Mouse (Mus musculus) T-helper 2 cell (primary cell): ENCODE measurements around the gene Hat1.
"Not testable (repeated sequence)": the region's sequence is repeated elsewhere in the genome, so short reads cannot be mapped to it uniquely, and the experiment has no call there.

Experiments used
- in situ Hi-C: fragments of 300-600 bp; cut with MboI, MseI; formaldehyde crosslinking; loops from one replicate; pipeline ENCODE4 v1.15.1; 2025; ENCODE audit warnings: high pct_unique_total_duplicates

Gene Hat1

DNA sequence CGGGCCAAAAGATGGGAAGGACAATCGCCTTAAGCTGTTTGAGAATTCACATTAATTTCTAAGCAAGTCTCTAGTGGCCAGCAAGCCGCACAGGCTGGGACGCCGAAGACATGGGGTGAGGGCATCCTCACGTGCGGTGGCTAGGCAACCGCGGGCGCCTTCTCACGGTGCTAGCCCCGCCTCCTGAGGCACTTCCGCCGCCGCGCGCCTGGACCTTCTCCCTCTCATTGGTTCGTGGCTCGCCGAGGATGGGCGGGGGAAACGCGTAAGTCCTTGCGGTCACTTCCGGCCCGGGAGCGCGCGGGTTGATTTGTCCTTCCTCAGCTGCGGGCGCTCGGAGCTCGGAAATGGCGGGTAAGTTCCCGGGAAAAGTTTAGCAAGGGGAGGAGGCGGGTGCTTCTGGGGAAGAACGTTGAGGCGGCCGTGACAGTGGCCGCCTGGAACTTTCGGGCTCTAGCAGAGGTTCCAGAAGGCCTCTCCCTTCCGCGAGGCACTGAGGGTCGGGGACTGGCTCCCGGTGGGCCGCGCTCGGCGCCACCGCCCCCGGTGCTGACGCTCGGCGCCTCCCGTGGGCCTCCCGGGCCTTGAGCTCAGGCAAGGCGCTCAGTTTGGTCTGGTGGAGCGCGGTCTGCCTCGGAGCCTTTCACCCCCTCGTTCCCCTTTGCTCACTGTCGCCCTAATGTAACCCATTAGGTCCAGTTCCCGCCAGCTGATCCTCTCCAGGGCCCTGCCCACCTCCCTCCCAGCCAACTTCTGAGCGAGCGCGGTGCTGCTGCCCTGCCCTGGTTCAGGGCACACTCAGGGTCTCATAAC, at the start of gene Hat1:
Gene Hat1, plus strand, starts transcription at position 8 of the 813 bp plus-strand sequence.
- in situ Hi-C loops: no loop called here

DNA sequence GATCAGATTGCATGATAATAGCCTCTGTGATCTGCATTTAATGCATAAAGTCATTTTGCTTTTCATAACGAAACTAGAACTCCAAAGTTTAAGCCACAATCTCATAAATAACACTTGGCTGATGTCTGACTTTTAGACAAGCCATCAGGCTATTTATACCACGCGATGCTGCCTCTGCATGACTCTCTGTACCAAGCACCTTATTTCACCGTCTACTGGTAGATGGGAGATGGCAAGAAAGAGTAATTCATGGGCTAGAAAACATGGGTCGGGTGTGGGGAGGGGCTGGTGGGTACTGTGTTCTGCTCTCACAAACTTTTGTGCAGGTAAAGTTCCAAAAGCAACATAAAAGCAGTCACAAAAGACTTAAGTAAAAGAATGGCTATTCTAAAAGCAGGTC, 48.6 kb upstream of the Hat1 start:
- in situ Hi-C loops: no loop called here

DNA sequence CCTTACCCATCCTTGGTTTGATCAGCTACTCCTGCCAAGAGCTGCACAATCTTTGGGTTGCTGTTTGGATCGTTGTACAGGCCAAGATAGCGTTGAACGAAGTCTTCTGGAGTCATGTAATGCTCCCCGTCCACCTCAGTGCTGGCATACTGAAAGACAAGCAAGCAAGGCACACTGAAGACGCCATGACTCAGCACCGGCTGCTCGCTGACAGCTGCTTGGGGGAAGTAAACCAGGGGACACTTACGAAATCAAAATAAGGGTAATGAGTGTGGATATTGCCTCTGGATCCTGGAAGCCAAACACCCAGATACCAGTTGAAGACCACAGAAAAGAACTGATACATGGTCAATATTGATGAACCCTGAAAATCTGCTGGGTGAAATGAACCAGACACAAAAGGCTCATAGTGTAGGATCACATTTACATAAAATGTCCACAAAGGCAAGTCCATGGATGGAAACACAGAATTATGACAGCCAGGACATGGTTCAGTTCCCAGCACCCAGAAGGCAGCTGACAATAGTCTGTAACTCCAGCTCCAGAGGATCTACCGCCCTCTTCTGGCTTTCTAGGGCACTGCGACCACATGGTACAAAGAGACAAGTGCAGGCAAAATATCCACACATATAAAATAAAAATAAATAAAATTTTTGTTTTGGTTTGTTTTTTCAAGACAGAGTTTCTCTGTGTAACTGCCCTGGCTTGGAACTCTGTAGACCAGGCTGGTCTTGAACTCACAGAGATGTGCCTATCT, 44.7 kb upstream of the Hat1 start:
- in situ Hi-C loops: no loop called here

DNA sequence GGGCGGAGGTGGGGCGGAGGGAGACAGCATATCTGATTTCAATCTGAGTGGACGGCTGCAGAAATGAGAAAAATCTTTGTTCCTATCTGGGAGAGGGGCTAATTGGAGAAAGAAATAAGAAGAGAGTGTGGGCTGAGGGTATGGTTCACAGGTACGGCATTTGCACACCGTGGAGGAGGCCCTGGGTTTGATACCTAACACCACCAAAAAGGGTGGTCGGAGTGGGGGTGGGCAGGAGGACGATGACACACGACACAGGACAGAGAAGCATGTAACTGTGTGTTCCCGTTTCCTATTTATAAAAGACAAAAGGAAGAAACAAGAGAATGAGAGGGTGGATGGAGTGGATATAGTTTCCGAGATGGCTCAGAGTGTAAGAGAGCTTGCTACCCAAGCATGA, 41.6 kb upstream of the Hat1 start:
- in situ Hi-C loops: no loop called here

DNA sequence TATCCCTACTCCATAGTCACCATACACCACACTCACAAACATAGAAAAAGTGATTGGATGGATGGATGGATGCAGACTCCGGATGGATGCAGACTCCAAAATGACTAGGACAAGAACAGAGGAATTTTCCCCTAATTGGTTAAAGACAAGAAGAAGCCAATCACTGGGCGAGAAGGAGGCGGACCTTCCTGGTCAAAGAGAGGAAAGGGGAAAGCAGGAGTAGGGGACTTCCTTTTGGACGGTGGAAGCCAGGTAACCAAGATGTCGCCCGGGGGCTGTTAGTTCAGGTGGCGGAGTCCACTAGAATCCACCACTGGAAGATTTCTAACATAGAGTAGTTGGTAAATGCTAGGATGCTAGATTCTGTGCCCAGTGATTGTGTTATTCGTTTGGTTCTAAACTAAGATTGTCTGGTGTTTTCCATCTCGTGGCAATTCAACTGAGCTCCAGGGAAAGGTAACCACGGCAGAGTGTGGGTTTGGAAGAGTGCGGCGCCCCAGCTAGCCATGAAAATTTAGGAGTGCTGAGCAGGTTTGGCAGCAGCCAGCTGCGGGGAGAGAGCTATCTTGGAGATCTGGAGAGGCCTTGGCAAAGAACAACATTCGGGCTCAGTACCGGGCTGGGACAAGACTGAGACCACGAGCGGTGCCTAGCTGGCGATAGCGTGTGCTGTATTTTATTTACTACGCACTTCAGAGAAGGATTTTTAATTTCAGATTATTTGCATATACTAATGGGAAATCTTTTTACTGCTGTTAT, 40.8 kb upstream of the Hat1 start:
- in situ Hi-C loops: no loop called here

DNA sequence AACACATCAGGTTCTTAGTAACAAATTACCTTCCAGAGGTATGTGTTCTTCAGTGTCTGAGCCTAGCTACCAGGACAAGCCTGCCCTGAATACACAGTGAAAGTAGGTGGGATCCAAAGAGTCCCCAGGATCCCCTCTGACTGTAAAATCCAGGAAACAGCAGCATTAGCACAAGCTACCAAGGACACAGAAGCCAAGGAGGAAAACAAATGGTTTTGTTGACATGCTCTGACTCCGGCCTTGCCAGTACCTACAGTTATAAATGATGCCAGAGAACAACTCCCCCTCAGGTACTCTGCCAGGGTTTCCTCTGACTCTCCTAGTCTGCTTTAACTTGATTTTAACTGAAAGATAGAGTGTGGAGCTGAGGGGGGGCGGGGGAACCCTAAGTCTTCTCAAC, 39.2 kb upstream of the Hat1 start:
- in situ Hi-C loops: no loop called here

DNA sequence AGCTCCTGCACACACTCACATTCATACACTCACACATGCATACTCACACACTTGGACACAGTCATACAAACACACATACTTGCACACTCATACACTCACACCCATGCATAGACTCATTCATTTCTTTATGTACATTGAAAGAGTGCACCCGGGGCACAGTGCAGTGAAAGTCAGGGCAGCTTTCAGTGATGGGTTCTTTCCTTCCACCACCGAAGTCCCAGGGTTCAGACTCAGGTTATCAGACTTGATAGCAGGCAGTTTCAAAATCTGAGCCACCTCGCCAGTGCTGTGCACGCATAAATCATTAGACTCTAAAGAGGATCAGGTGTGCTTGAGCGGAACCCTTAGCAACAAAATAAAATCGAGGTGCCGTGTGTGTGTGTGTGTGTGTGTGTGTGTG, 38.6 kb upstream of the Hat1 start:
- in situ Hi-C loops: loop anchor here (5.0 kb wide), 1 partner anchor 88 kb away; no protein-coding TSS in a partner anchor

DNA sequence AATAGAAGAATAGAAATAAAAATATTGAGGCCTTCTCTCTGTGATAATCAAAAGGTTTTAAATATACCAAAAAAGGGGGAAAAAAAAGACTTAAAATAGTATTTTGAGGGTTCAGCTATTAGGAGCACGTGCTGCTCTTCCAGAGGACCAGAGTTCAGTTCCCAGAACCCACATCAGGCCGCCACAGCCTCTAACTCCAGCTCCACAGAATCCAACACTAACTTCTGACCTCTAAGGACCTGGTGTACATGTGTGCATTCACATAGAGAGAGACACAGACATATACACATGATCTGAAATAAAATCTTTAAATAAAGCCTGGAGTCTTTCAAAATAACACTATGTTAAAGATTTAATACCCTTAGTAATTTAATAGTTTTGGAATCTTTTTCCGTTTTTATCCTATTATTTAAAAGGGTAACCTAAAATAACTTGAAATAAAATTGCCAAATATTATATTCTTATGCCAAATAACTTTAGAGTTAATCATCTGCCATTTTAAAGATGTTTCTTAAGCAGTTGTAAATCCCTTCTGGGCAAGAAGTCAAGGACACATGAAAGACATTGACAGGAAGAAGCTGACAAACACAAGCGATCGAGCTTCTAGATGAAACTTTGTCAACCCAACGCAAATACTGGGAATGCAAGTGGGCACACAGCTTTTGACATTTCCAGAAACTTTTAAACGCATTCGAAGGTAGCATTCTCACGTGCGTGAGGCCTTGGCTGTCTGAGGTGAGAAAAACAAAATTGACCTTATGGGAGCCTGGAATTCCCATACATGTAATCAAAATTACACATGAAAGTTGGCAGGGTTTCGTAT, 37.6 kb upstream of the Hat1 start:
- in situ Hi-C loops: loop anchor here (5.0 kb wide), 1 partner anchor 89 kb away; no protein-coding TSS in a partner anchor

DNA sequence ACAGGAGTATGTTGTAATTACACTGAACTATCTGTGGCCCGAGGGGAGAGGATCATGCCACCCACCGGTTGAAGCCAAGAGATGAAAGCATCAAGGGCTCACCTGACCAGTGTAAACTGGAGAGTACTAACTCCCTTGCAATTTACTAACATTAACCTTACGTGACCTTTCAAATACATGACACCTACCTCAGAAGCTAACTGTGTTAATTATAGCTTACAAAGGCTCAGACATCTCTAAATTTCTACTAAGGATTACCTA, 37.1 kb upstream of the Hat1 start:
- in situ Hi-C loops: loop anchor here (5.0 kb wide), 1 partner anchor 89 kb away; no protein-coding TSS in a partner anchor

DNA sequence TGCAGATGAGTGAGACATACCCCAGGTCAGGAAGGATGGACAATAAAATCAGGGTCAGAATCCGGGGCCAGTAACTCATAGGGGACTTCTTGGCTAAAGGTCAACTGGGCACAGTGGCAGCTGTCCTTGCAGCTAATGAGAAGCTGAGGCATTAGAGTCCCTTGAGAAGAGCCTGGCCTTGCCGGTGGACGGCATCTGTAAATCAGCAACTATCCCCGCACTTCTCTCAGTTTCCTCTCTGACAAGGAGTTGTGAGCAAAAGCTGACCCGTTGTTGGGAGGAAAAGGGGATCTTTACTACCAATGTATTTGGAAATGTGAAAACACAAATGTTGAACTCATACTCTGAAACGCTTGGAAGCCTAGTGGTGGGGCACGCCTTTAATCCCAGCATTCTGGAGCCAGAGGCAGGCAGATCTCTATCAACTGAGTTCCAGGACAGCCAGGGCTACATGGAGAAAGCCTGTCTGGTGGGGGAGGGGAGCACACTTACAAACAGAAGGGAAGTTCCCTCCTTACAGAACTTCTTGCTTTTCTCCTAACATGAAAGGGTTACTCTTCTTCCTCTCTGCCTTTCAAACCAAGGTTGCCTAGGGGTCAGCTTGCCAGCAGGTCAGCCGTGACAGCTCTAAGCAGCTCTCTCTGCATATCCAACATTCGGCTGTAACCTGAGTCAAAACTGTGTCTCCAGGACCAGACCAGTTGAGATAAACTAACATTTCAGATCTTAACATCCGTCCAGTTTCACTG, 35.3 kb upstream of the Hat1 start:
- in situ Hi-C loops: loop anchor here (5.0 kb wide), 1 partner anchor 91 kb away; no protein-coding TSS in a partner anchor

DNA sequence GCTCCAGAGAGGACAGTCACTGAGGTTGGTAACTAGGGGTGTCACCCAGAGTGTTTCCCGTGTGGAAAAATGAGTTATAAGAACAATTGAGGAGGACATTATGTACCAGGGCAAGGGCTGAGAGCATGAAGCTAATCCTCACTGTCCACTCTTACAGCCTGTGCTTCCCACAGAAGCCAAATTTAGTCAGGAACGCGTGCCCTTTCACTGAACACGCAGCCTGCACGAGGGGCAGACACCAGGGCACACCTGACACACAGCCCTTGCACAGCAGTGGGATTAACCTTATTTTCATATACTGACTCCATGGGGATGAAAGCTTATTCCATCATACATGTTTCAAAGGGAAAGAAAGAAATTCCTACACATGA, 34.7 kb upstream of the Hat1 start:
- in situ Hi-C loops: loop anchor here (5.0 kb wide), 1 partner anchor 92 kb away; no protein-coding TSS in a partner anchor

DNA sequence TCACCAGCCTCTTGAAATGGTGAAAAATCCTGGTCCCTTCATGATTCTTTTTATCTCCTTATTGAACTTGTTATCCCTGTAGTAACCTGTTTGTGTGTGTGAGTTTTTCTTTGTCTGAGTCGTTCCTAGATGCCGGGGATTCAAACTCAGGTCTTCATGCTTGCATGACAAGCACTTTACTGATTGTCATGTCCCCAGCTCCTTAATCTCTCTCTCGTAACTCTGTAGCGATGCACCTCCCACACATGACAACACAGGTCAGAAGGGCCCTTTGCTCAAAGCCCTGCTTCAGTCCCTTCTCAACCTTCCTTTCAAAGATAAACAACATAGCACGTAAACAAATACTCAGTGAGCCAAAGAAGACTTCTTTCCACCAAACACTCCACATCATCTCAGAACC, 30.4 kb upstream of the Hat1 start:
- in situ Hi-C loops: no loop called here

DNA sequence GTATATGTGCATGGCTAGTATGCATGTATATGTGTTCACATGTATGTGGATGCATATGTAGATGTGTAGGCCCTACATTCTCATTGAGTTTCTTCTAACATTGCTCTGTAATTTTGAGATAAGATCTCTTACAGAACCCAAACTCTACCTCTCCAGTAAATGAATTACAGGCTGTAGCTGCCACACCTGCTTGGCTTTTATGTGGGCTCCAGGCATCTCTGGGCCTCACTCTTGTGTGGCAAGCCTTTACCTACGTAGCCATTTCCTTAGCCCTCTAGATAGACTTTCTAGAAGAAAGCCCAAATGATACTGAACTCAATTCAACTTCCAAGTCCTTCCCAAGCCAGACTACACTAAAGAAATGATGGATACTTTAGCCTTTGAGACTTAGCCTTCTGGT, 28.6 kb upstream of the Hat1 start:
- in situ Hi-C loops: no loop called here

DNA sequence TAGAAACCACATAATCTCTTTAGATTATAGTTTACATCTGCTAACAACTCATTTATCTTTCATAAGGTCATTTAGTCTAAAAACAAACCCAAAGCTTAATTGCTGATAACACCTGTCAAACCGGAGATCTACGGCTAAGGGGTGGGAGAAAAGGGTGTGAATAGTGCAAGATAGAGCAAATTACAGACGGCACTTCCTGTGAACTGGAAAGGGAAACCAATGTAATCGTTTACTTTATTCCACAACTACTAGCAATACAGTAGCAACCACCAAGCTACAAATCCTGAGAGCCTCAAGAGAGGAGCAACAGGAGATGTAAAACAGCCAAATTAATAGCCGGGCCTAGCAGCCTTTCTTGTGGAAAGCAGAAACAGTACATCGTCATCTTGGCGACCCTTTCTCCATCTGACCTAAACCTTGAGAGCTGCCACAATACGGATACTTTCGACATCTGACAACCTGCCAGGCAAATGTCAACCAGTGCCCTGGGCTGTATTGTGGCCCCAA, 22.1 kb upstream of the Hat1 start:
- in situ Hi-C loops: no loop called here

DNA sequence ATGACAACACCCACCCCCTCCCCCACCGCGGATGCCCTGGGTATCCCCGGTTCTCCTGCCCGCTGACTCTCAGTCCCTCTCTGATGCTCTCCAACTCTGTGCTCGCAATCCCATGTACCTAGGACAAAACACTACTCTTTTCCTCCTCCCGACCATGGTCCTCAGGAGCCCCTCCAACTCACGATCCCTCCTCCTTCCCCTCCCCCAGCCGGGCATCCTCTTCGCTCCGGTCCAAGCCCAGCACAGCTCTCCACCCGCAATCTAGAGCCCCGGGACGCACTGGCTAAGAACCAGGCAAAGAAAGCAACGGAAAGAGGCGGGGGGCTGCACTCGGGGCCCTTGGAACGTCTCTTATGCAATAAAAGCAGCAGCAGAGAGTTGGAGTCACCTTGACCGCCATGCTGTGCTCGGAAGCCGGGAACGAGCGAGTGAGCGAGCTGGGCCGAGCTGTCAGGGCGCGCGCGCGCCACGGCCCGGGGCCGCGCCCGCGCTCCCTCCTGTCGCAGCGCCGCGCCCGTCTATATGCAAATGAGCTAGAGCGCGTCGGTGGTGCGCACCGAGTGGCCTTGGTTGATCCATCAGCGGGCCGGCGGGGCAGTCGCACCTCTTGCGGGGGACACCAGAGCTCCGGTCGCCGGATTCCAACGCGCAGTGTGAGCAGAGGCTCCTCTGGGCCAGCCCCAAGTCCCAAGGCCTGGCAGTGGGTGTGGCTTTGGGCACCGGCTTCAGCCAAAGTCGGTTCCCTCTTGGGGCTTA, 21.5 kb upstream of the Hat1 start, which contains the start of gene Slc25a12:
Gene Slc25a12, minus strand, starts transcription at position 625 of the 756 bp plus-strand sequence.
- in situ Hi-C loops: no loop called here

DNA sequence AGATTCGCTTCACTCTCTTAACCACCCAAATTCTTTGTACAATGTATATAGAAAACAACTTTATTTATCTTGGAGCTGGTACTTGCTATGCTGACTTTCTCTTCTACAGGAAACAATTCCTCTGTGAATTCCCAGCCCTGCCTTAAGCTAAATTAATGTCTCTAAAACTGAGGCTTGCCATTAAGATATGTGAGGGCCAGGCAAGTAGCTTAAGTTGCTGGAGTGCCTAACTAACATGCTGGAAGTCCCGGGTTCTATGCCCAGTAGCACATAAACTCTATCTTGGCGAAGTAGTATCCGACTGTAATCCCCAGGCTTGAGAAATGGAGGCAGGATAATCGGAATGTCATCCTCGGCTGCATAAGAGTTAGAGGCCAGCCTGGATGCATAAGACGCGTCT, 20.7 kb upstream of the Hat1 start:
- in situ Hi-C loops: no loop called here

DNA sequence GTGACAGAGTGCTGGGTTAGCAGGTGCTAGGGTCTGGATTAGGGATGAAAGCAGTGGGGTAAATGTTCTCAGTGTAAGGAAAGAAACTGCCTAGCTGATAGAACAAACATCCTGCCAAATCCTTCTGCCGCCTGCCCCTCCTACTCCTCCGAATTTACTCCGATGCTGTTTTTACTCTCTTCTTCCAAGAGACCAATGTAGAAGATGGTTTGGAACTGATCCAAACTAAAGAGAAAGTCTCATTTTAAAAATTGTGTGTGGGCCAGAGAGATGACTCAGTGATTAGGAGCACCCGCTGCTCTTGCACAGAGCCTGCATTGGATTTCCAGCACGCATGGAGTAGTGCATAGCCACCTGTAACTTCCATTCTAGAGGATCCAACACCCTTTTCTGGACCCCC, 17.0 kb upstream of the Hat1 start:
- in situ Hi-C loops: no loop called here

DNA sequence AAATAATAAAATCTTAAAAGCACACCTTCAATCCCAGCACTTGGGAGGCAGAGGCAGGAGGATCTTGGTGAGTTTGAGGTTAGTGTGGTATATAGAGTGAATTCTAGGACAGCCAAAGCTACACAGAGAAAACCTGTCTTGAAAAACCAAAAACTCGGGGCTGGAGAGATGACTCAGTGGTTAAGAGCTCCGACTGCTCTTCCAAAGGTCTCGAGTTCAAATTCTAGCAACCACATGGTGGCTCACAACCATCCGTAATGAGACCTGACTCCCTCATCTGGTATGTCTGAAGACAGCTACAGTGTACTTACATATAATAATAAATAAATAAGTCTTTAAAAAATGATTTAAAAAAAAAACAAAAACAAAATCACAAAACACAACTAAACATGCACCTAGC, 16.5 kb upstream of the Hat1 start:
- in situ Hi-C loops: not testable (repeated sequence)

DNA sequence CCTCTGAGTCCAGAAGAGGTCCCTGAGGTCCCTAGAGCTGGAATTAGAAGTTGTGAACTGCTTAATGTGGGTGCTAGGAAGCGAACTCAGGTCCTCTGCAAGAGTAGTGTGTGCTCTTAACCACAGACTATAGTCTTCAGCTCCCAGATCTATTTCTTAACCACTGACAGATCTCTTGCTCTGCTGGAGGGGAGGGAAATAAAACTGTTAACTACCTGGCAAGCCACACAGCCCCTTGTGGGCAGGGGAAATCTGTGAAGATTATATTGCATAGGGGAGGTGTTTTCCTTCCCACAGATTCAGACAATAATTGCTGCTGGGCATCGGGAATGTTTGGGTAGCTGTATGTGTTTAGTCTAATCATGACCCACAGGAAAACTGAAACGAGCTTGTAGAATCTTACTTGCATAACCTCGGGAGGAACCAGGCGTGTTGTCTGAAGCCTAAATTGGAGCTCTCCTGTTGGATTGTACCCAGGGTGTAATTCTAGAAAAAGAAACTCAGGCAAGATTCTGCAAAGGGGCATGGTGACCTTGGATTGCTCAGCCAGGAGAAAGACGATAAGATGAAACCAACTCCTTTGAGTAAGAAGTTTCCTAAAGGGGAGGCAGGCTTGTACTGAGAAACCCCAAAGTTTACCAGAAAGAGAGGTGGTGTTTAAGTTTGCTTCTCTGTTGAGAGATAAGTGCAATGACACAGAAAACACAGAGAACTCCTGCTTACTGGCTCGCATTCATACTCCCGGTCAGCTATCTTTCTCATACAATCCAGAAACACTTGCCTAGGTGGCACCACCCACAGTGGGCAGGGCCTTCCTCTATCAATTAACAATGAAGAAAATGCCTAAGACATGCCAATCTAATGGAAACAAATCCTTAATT, 14.2 kb upstream of the Hat1 start:
- in situ Hi-C loops: no loop called here
